Mouse (Mus musculus) mammary gland, adult 2 months (tissue): ENCODE results near the gene Ppcdc. TPM values are rescaled to one million over a fixed set of nuclear protein-coding genes. Genes with fewer than 3 reads are reported as not detected.

Experiments
- polyA plus RNA-seq: library from polyadenylated mRNA; depleted of rRNA; stranded (reverse); fragments of >200 nt; gene quantifications from 2 replicates; pipeline ENCODE4 v1.2.3, GENCODE M21; 2012; ENCODE audit warnings: low replicate concordance; rRNA removed

Gene Ppcdc
- 45.4 and 59.9 TPM in 2 replicates for polyA plus RNA-seq

DNA sequence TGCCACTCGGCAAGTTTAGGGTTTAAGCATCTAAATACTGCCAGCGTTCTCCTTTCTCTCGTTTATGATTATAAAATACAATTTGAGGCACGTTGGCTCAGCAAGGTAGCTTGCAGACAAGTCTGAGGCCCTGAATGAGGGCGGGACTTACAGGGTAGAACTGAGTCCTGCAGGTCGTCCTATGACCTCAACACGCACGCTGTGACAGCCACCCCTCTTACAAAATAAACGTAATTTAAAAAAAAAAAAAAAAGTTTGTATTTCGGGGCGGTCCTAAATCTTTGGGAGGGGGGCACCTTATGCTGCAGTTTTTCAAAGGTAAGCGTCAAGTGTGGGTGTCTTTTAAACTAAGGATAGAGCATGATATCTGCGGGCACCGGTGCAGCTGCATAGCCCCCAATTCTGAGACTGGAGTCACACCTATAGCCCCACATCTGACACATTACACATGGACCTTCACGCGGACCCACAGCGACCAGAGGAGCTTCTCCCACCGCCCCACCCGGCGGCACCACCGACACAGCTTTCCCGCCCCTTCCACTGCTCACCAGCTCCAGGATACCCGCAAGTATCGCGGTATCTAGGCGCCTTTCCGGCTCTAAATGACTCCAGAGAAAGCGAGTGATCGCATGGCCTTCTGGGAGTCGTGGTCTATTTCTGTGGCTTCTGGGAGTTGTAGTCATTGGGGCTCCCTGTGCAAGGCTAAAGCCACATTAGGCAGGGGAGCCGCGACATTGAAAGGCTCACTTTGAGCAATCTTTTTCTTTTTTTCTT is at the start of gene Ppcdc:
Ppcdc (minus strand) TSS at position 603 of the 774 bp plus-strand sequence.

GRCm38 (mm10) chr9:57467896-57468549 is 28.1 kb upstream of the Ppcdc start, which contains the start of gene Scamp5:
Gene Scamp5, minus strand, starts transcription at chr9:57468060.

Other genes starting within 250 kb of the Ppcdc start
- gene Trcg1, start 203.6 kb downstream of the Ppcdc start, polyA plus RNA-seq, result not detected in 2 replicates
- gene 1700017B05Rik, start 177.5 kb downstream of the Ppcdc start, polyA plus RNA-seq, result 12.7 and 22.7 TPM in 2 replicates
- gene Scamp5, start 27.9 kb upstream of the Ppcdc start, polyA plus RNA-seq, result 24.2 and 33.0 TPM in 2 replicates
- 0.88 and 1.3 TPM in 2 replicates for gene Rpp25, start 63.9 kb upstream of the Ppcdc start, polyA plus RNA-seq
- gene Cox5a, start 81.2 kb upstream of the Ppcdc start, polyA plus RNA-seq, result 532 and 565 TPM in 2 replicates
- 6.0 and 28.5 TPM in 2 replicates for gene Fam219b, start 97.4 kb upstream of the Ppcdc start, polyA plus RNA-seq
- 27.1 and 70.1 TPM in 2 replicates for gene Mpi, start 112.6 kb upstream of the Ppcdc start, polyA plus RNA-seq
- 119 and 132 TPM in 2 replicates for gene Scamp2, start 120.8 kb upstream of the Ppcdc start, polyA plus RNA-seq
- gene Ulk3, start 149.3 kb upstream of the Ppcdc start, polyA plus RNA-seq, result 38.7 and 43.9 TPM in 2 replicates
- not detected in 2 replicates for gene Cplx3, start 166.2 kb upstream of the Ppcdc start, polyA plus RNA-seq
- 0.26 and 0.37 TPM in 2 replicates for gene Lman1l, start 180.7 kb upstream of the Ppcdc start, polyA plus RNA-seq
- gene Csk, start 213.5 kb upstream of the Ppcdc start, polyA plus RNA-seq, result 70.4 and 149 TPM in 2 replicates
- 3.1 TPM in 1 of 2 replicates, not detected in the other for gene Cyp1a2, start 243.6 kb upstream of the Ppcdc start, polyA plus RNA-seq
- gene Cyp1a1, start 247.8 kb upstream of the Ppcdc start, polyA plus RNA-seq, result 0.69 and 1.1 TPM in 2 replicates